Mouse (Mus musculus): ENCODE measurements at regions not wholly inside any gene's neighbourhood (a gene's known extent, or its start where the extent isn't known, plus 50 kb on each side); places are given as distances from the start of the nearest gene placed in this dataset.

DNA sequence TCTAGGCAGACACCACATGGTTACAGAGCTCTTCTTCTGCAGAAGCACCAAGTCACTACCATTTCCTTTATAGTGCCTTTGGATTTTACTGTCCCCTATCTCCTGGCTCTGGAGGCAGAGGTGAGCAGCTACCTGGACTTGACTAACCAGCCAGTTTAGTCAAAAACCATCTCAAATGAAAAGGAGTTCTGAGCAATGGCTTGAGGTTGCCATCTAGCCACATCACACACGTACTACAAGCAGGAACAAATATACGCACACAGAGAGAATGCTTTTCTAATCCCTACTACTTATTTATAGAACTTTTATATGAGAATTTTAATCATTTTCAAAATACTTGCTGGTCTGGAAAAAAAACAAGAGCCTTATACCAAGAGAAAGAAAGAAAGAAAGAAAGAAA lies 243.5 kb downstream of the Nsun3 start:
- Histone ChIP-seq H3K4me3 (ENCODE audit: insufficient read depth in 1 of 2, low read depth in 2 of 2, low read length in 2 of 2) (no peak overlapping the region), H3K27ac (no peak overlapping the region), H3K27me3 (ENCODE audit: control insufficient read depth, insufficient read depth, low read length) (no peaks in the 10 kb centered on the region), H3K4me2 (ENCODE audit: low read depth) (no peak overlapping the region), H3K9me3 (ENCODE audit: control insufficient read depth, low read length) (no peaks in the 10 kb centered on the region), H3K4me1 (replicated peaks; ENCODE audit: control insufficient read depth in 2 of 2, insufficient read depth in 2 of 2, low read length in 1 of 2) (no peaks in the 10 kb centered on the region), H3K36me3 (replicated peaks; ENCODE audit: control insufficient read depth, insufficient read depth, low read depth) (no peaks in the 10 kb centered on the region), H3K9ac (replicated peaks) (no peak overlapping the region)
- TF ChIP-seq CTCF (IDR thresholded peaks at IDR 0.05; ENCODE audit: low read depth) = no peak
- no peak for TF ChIP-seq EP300 (IDR thresholded peaks at IDR 0.05; ENCODE audit: low read depth)
- DNase-seq (ENCODE audit: low read depth in 3 of 3, low spot score in 3 of 3) (no peak), ATAC-seq (ENCODE audit: insufficient read depth) (no peak)
- WGBS (ENCODE audit: insufficient replicate concordance) = 61% methylated on average over 2 of the region's 2 CpGs

GRCm38 (mm10) chr16:62537730-62538479 lies 248.7 kb downstream of the Nsun3 start:
- no peaks in the 10 kb centered on the region for H3K4me1 ChIP-seq (replicated peaks; ENCODE audit: control insufficient read depth in 2 of 2, insufficient read depth in 2 of 2, low read length in 1 of 2)
- no peak for ATAC-seq (ENCODE audit: insufficient read depth)
- 69% methylated on average over 7 of the region's 7 CpGs for WGBS (ENCODE audit: insufficient replicate concordance)
- H3K27ac ChIP-seq = no peak overlapping the region
- no peak overlapping the region for H3K4me2 ChIP-seq (ENCODE audit: low read depth)
- no peak for TF ChIP-seq CTCF (IDR thresholded peaks at IDR 0.05; ENCODE audit: low read depth)
- no peak for TF ChIP-seq EP300 (IDR thresholded peaks at IDR 0.05; ENCODE audit: low read depth)
- no peaks in the 10 kb centered on the region for H3K36me3 ChIP-seq (replicated peaks; ENCODE audit: control insufficient read depth, insufficient read depth, low read depth)
- no peaks in the 10 kb centered on the region for H3K9me3 ChIP-seq (ENCODE audit: control insufficient read depth, low read length)
- H3K4me3 ChIP-seq (ENCODE audit: insufficient read depth in 1 of 2, low read depth in 2 of 2, low read length in 2 of 2) = no peak overlapping the region
- DNase-seq (ENCODE audit: low read depth in 3 of 3, low spot score in 3 of 3) = no peak
- no peak overlapping the region for H3K9ac ChIP-seq (replicated peaks)
- H3K27me3 ChIP-seq (ENCODE audit: control insufficient read depth, insufficient read depth, low read length) = no peaks in the 10 kb centered on the region

GRCm38 (mm10) chr16:62509321-62509720 lies 277.3 kb downstream of the Nsun3 start:
- Histone ChIP-seq H3K27ac (no peak overlapping the region), H3K27me3 (ENCODE audit: control insufficient read depth, insufficient read depth, low read length) (no peaks in the 10 kb centered on the region), H3K4me2 (ENCODE audit: low read depth) (no peak overlapping the region), H3K36me3 (replicated peaks; ENCODE audit: control insufficient read depth, insufficient read depth, low read depth) (no peaks in the 10 kb centered on the region), H3K4me3 (ENCODE audit: insufficient read depth in 1 of 2, low read depth in 2 of 2, low read length in 2 of 2) (no peak overlapping the region), H3K4me1 (replicated peaks; ENCODE audit: control insufficient read depth in 2 of 2, insufficient read depth in 2 of 2, low read length in 1 of 2) (no peaks in the 10 kb centered on the region), H3K9ac (replicated peaks) (no peak overlapping the region), H3K9me3 (ENCODE audit: control insufficient read depth, low read length) (no peaks in the 10 kb centered on the region)
- 56% methylated on average over 1 of the region's 1 CpGs for WGBS (ENCODE audit: insufficient replicate concordance)
- DNase-seq (ENCODE audit: low read depth in 3 of 3, low spot score in 3 of 3) (no peak), ATAC-seq (ENCODE audit: insufficient read depth) (no peak)
- TF ChIP-seq EP300 (IDR thresholded peaks at IDR 0.05; ENCODE audit: low read depth) (no peak), CTCF (IDR thresholded peaks at IDR 0.05; ENCODE audit: low read depth) (no peak)

GRCm38 (mm10) chr16:62506725-62507482 lies 279.7 kb downstream of the Nsun3 start:
- H3K4me3 ChIP-seq (ENCODE audit: insufficient read depth in 1 of 2, low read depth in 2 of 2, low read length in 2 of 2) = no peak overlapping the region
- no peak overlapping the region for H3K9ac ChIP-seq (replicated peaks)
- TF ChIP-seq EP300 (IDR thresholded peaks at IDR 0.05; ENCODE audit: low read depth) (no peak), CTCF (IDR thresholded peaks at IDR 0.05; ENCODE audit: low read depth) (no peak)
- no peaks in the 10 kb centered on the region for H3K36me3 ChIP-seq (replicated peaks; ENCODE audit: control insufficient read depth, insufficient read depth, low read depth)
- no peaks in the 10 kb centered on the region for H3K27me3 ChIP-seq (ENCODE audit: control insufficient read depth, insufficient read depth, low read length)
- no peak overlapping the region for H3K27ac ChIP-seq
- no peak overlapping the region for H3K4me2 ChIP-seq (ENCODE audit: low read depth)
- DNase-seq (ENCODE audit: low read depth in 3 of 3, low spot score in 3 of 3) (no peak), ATAC-seq (ENCODE audit: insufficient read depth) (no peak)
- H3K4me1 ChIP-seq (replicated peaks; ENCODE audit: control insufficient read depth in 2 of 2, insufficient read depth in 2 of 2, low read length in 1 of 2) = no peaks in the 10 kb centered on the region
- H3K9me3 ChIP-seq (ENCODE audit: control insufficient read depth, low read length) = no peaks in the 10 kb centered on the region
- WGBS (ENCODE audit: insufficient replicate concordance) = 30% methylated on average over 2 of the region's 2 CpGs

- 50% methylated on average over 6 of the region's 6 CpGs for WGBS (ENCODE audit: insufficient replicate concordance)
- DNase-seq (ENCODE audit: low read depth in 3 of 3, low spot score in 3 of 3) = no peak
- TF ChIP-seq EP300 (IDR thresholded peaks at IDR 0.05; ENCODE audit: low read depth) (no peak), CTCF (IDR thresholded peaks at IDR 0.05; ENCODE audit: low read depth) (no peak)
- ATAC-seq (ENCODE audit: insufficient read depth) = no peak
- no peak overlapping the region for H3K27ac ChIP-seq
- H3K27me3 ChIP-seq (ENCODE audit: control insufficient read depth, insufficient read depth, low read length) = no peaks in the 10 kb centered on the region
- H3K4me1 ChIP-seq (replicated peaks; ENCODE audit: control insufficient read depth in 2 of 2, insufficient read depth in 2 of 2, low read length in 1 of 2) = no peaks in the 10 kb centered on the region
- H3K4me2 ChIP-seq (ENCODE audit: low read depth) = no peak overlapping the region
- no peaks in the 10 kb centered on the region for H3K36me3 ChIP-seq (replicated peaks; ENCODE audit: control insufficient read depth, insufficient read depth, low read depth)
- H3K9me3 ChIP-seq (ENCODE audit: control insufficient read depth, low read length) = no peaks in the 10 kb centered on the region
- no peak overlapping the region for H3K9ac ChIP-seq (replicated peaks)
- H3K4me3 ChIP-seq (ENCODE audit: insufficient read depth in 1 of 2, low read depth in 2 of 2, low read length in 2 of 2) = no peak overlapping the region
Measured at GRCm38 (mm10) chr16:62500870-62501269, 285.7 kb downstream of the Nsun3 start.
